Mouse (Mus musculus) heart, postnatal 25 days (tissue): ENCODE results near the gene Rbfox3. TPM values are rescaled to one million over a fixed set of nuclear protein-coding genes. Genes with fewer than 3 reads are reported as not detected.

Source experiments
- DNase-seq: peaks from one replicate; pipeline ENCODE4 v3.0.0; 2022; ENCODE audit warnings: low spot score
- intact Hi-C: fragments of 180-260 bp; cut with DNase I; formaldehyde crosslinking; loops from one replicate; pipeline ENCODE4 v1.15.1; 2025
- total RNA-seq, 2 experiments: library from RNA; stranded (reverse); gene quantifications; 2 replicates each; pipeline ENCODE4 v1.2.3; 2021

Gene Rbfox3
- total RNA-seq, 2 experiments from 2014 or later, result 0.08 TPM

DNA sequence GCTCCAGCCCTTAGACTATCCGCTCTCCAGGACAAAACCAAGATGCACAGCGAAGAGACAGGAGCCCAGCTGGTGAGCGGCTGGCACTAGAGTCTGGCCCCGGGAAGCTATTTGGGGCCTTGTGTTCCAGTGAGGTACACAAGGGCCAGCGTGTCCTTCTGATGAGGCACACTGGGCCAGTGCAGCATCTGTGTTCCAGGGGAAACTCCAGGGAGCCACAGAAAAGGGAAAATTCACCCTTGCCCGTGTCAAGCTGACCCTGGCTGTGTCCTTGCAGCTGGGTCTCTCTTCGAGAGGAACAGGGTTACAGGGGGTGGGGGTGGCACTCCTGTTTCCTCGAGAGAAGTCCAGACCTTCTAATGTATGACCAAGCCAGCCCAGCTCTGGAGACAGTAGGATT lies 25.8 kb downstream of the Rbfox3 start:
- intact Hi-C loops, result no loop called here
- no peak for DNase-seq

DNA sequence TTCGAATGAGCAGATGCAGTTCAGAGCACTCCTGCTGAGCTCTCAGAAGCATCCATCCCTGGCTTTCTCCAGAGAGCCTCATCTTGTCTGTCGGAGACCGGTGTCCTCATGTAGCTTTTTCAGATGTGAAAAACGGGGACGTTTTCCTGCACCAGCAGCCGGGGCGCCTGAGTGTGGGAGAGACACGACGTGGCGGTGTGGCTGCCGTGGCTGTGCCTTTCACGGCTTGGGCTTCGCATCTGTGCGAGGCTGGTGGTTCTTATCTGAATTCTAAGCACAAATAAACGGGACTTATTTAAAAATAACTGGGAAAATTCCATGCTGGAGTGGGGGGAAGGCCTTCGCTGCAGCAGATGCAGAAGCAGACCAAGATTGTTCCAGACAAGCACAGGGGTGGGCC lies 26.3 kb downstream of the Rbfox3 start:
- intact Hi-C loops, result no loop called here
- no peak for DNase-seq

DNA sequence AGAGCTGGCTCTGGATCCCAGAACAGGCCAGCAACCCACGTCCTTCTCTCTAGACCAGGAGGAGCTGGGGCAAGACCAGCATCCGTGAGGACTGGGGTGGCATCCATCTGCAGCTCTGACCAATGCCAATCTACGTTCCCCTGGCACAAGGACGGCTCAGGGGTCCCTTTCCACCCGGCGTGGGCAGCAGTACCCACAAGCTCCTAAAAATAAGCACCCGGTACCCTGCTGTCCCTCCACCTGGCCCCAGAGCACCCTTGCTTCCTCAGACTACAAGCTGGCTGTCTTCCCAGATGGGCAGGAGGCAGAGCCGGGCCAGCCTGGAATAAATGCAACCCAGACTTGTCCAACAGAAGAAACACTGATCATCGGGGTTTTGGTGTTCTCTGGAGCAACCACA lies 28.3 kb downstream of the Rbfox3 start:
- intact Hi-C loops, result no loop called here
- no peak for DNase-seq

DNA sequence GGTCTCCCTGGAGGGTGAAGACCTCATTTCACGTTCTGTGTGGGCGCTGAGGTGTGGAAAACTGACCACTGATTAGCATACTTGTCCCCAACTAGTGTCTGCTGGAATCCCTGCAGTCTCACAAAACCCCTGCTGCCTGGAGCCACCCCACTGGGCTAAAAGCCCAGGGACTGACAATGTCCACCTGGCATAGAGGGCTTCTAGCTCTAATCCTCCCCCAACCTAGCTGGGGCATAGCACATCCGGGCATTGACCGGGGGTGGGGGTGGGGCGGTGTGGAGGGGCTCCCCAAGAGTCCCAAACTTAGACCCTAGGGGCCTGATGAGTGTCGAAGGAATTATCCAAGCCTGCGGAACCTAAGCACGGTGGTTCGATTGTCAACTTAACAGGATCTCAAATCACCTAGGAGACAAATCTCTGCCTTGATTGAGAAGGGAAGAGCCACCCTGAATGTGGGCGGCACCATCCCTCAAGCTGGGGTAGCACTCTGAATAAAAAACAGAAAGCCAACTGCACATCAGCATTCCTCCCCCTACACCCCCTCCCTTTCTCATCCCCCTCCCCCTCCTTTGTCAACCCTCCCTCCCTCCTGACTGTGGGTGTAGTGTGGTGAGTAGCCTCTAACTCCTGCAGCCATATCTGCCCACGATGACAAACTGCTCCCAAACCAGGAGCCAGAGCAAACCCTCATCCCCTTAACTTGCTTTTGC lies 29.5 kb downstream of the Rbfox3 start:
- DNase-seq, result no peak
- intact Hi-C loops, result no loop called here

DNA sequence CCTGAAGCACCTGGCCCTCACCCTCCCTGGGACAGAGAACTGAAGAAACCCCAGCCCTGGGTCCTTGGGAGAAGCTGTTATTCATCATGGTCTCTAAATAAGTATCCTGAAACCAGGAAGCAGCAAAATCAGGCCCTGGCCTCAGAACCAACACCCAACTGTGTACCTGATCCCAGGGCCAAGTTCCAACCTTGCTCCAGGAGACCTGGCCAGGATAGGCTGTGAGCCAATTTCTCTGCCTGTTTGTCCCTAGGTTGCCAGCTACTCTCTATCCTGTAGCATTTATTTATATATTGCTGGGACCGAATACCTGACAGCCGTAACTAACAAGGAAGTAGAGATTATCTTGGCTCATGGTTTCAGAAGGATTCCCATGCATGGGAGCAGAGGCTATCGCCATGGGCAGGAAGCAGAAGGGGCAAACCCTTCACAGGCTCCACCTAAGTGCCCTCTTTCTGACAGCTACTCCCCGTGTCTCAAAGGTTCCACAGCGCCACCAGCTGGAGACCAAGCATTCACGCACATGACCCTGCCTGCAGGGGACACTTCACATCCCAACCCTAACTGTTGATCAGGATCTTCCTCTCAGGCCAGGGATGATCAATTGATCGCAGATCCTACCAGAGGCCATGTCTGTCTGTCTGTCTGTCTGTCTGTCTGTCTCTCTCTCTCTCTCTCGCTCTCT lies 31.8 kb downstream of the Rbfox3 start:
- intact Hi-C loops, result no loop called here
- DNase-seq, result no peak

DNA sequence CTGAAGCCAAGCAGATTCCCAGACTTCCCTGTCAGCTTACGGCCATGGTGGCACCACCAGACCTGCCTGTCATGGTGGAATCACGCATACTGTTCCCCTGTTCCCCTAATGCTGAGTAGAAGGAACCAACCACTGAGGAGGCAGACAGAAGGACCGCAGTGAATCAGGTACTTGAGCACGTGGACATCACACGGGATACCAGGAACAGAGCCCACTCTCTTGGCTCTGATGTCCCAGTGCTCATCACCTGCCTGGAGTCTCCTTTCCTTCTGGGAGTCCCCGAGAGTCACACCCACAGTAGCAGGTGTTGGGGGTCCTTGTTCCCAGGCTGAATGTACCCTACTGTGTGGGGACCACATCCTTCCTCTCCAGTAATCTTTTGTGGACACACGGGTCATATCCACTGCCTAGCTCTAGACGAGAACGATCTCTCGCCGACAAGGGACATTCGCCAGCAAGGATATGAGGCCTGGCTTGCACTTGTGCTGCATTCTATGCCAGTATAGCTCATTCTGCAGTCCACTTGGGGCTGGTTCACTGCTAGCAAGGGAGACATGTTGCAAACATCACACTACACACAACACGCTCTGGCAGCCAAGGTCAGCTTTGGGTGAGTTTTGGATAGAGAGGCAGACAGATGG lies 32.7 kb downstream of the Rbfox3 start:
- intact Hi-C loops, result no loop called here

DNA sequence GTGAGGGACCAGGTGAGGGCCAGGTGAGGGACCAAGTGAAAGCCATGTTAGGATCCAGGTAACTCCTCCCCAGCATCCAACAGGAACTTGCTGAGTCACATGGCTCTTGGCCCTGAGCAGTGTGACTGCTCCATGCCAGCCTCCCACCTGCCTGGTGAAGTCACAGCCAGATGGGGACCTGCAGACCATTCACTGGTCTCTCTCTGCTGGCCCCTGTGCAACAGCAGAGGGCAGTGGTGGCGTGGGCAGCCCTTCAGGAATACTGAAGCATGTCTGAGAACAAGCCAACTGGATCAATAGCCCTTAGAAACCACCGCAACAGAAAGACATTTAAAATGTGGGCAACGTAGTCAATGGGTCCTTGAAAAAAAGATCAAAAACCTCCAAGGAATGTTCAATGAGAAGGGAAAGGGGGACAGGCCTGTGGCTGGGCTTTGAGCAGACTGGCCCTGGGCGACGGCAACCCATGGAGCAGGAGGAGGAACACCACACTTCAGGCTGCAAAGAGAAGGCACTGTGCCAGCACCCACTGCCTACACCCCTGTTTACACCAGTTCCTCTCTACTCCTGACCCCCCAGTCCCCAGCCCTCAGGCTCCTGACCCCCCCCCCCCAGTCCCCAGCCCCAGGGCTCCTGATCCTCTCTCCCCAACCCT lies 36.0 kb downstream of the Rbfox3 start:
- DNase-seq, result no peak
- intact Hi-C loops, result no loop called here

More for the DNA sequence above, 32.7 kb downstream of the Rbfox3 start:
- no peak for DNase-seq

DNA sequence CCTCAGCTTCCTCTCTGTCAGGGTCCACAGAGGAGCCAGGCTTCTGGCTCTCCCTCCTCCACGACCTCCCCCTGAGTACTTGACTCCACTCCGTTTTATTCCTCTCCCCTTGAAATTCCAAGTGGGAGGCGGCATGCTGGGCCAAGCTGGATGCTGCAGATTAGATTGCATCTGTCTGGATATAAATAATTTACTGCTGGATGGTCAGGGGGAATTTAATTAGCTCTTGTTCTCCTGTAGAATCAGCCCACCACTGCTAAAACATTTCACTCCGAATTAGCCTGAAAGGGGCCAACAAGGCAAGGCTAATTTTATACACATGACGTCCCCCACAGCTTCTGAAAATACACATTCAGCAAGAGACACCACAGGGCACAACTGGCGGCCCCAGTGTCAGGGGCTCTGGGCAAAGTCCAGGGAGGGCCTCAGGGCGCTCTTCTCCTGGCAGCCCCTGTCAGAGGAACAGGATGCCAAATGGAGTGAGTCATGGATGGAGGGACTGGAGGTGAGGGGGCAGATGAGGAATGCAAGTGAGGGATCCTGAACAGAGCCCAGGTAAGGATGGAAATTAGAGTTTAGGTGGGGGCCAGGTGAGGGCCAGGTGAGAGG lies 36.8 kb downstream of the Rbfox3 start:
- intact Hi-C loops, result no loop called here
- DNase-seq, result no peak

DNA sequence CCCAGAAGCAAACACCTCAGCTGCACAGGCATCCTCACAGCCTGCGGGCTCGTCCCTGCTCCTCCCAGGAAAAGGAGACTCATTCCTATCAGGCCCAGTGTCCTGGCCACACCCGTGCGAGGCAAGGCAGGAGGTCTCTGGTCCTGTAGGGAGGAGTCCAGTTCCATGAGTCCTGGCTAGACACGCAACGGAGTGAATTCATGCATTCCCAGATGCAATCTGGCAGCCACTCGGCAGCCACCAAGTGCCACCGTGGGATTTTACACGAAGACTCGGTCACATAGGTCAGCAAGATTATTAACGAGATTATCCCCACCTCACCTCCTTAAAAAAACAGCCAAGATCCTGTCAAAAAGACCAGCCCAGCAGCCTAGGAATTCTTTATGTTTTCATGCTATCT lies 37.4 kb downstream of the Rbfox3 start:
- no peak for DNase-seq
- intact Hi-C loops, result no loop called here

DNA sequence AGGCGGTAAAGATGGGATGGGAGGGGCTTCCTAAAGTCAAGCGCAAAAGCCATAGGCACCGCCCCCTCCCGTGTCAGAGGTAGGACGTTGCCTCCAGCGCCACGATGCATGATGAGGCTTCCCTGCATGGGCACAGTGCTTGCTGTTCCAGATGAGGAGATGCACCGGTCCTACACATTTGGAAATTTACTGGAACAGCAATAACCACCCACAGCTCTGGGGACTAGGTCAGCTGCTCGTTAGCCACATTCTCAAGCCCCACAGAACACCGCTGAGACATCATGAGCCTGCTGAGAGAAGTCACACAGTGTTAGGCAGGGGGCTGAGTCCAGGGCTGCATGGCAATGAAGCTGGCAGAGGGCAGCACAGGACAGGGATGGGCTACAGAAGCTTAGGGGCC lies 39.9 kb downstream of the Rbfox3 start:
- intact Hi-C loops, result no loop called here

DNA sequence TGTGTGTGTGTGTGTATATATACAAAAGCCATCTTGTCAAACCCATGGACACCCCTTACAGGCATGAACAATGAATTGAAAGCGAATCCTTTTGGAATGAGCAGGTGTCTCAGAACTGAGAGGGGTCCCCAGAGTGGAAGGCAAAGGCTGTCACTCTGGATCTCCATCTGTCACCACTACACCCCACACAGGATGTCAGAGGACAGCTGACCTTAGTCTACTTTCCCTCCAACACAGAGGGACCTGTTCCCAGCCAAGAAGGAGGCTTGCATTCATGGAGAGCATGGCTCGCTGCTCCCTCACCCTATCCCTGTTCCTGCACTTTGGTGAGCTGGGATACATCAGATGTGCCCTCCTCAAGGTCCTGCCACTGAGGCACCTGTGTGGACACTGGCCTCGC lies 48.0 kb downstream of the Rbfox3 start:
- intact Hi-C loops, result no loop called here

More for the DNA sequence above, 39.9 kb downstream of the Rbfox3 start:
- DNase-seq, result no peak

DNA sequence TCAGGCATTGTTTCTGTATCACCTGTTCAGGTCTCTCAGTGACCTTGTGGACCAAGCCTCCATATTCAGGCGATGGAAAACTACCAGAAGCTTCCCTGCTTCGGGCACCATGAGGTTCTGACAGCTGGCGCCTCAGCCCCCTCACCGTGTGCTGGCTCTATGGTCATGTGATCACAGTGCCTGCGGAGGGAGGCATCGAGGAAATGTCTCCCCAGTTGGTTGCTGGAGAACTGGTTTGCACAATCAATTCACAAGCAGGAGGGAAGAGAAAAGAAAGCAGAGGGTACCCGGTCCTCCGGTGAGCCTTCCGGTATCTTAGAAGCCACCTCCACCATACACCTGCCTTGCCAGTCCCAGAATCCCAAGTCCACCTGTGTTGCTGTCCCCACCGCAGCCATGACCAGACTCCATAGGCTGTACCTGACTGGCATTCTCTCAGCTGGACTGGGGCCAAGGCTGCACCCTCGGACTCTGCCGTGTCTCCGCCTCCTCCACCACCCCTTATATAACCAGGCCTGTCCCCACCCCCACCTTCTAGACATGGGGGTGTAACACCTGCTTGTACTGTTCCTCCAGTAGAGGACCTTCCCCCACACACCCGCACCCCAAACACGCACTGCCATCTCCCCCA lies 49.5 kb downstream of the Rbfox3 start:
- intact Hi-C loops, result no loop called here

More for the DNA sequence above, 48.0 kb downstream of the Rbfox3 start:
- DNase-seq, result no peak

DNA sequence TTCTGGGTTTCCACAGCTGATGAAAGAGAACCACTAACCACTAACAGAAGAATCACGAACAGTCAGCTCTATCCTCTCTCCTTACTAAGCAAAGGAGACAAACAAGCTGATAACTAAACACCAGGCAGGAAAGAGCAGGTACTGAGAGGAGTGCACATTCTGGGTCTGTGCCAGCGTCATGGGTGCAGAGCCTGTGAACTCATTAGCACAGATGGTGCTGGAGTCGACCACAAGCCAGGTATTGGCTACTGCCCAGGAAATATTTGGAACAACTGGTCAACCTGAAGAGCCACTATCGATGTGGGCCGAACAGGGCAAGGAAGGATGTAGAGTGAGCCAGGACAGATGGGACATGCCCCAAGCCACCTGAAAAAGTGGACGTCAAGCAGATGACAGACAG lies 50.2 kb downstream of the Rbfox3 start:
- no peak for DNase-seq
- intact Hi-C loops, result no loop called here

More for the DNA sequence above, 49.5 kb downstream of the Rbfox3 start:
- DNase-seq, result no peak

DNA sequence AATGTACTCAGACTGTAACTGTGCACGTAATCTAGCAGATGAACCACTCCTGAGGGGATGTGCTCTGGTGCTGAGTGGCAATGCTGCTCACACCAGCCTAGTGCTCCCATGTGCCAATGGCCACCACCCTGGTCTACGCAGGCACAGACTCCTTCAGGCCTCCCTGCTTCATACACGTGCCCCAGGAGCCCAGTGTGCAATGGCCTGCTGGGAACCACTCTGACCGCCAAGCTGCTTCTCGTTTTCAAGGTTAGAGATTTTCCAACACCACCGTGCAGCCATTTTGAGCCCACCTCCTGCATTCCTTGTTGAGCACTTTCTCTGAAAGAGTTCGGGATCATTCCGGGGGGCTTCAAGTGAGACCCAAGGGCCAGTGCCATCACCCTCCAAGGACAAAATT lies 50.6 kb downstream of the Rbfox3 start:
- intact Hi-C loops, result no loop called here

DNA sequence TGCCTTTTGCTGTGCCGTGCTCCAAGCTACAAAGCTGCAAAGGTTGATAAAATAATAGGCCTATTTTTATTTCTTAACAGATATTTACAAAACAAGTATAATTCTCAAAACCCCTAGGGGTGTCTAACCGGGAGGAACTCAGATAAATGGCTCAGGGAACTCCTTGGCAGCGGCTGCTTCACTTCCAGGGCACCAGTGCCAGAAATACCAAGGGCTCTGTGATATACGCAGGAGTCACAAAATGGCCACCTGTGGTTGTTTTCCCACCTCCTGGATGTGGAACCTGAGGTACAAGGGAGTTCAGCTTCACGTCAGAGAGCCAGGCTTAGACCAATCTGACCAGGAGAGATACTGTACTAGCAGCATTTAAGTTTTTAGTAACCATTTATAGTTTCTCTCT lies 51.6 kb downstream of the Rbfox3 start:
- intact Hi-C loops, result no loop called here
- no peak for DNase-seq

More for the DNA sequence above, 50.6 kb downstream of the Rbfox3 start:
- DNase-seq, result no peak

DNA sequence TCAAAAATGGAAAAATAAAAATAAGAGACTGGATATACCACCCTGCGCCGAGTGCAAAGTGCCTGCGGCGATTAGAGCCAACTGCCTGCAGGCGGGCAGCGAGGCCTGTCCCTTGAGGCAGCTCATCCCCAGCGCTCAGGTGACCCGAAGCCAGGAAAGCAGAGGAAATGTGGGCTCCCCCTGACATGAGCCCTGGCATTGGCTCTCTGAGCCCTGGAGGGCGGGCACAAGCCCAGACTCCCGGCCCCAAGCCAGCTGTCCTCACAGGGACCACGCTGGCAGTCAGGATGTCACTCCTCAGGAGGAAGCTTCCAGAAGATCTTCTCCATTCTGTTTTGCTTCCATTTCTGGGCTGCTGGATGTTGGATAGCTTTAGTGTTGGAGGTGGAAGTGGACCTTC lies 53.1 kb downstream of the Rbfox3 start:
- DNase-seq, result no peak
- intact Hi-C loops, result no loop called here

DNA sequence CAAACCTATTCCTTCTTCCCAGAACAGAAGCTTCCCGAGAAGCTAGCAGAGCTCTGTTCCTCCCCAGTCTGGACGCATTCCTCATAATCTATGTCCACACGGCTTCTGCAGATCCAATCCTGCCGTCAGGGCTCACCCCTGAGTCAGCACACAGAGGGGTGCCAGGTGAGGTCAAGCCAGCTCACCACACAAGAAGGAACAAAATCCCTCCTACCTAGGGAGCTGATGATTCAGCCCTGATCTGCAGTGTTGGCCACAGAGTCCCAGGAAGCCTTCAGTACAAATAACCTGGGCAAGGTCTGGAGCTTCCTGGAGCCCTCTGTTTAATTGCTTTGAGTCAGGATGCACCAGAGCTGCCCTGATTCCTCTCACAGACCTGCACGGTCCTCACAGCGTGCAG lies 60.0 kb downstream of the Rbfox3 start:
- intact Hi-C loops, result no loop called here
- no peak for DNase-seq

DNA sequence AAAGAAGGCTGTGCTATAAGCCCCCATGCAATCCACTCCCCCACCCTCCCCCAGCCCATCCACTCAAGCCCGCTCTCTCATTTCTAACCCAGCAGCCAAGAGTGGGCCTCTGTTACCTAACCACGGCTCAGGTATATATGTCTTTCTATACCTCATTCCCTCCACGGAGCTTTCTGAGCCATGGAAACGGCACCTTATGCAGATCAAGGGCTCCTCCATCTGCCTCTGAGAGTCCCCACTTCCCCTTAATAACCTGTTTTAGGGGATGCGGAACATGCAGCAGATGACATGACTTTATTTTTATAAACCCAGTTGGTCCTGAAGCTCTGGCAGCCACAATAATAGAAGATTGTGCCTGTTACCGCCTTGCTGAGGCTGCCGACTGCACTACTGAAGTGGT lies 63.4 kb downstream of the Rbfox3 start:
- no peak for DNase-seq
- intact Hi-C loops, result no loop called here

DNA sequence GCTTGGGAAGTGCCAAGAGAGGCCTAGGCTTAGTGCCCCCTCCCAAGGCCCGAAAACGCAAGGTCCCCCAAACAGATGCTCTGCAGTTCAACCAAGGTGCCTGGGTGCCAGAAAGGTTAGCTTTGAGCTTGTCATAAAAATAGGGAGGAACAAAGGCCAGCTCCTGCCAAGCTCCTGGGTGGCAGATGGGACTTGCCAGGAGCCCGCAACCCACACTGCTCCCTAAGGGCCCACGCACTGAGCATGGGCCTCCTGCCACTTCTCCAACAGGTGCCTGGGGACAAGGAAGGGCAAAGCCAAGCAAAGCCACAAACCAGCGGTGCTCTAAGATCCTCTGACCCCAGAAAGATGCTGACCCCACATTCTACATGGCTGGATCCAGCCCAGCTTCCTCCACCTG lies 70.4 kb downstream of the Rbfox3 start:
- intact Hi-C loops, result no loop called here
- DNase-seq, result no peak

DNA sequence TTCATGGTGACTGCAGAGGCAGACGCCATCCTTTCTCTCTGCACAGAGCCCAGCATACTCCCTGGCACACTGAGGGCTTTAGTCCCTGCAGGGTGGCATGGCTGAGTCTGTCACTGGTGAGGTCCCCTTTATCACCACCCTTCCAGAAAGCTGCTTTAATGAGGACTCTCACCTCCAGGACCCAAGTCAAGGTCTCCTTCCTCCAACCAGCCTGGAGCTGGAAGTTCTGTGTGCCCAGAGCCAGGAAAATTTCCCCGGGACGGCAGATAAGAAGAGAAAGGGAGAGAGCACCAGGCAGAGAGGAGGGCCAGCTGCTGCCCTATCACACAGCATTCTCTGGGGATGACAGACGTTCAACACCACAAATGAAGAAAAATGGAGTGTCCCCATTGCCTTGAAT lies 73.2 kb downstream of the Rbfox3 start:
- intact Hi-C loops, result no loop called here
- DNase-seq, result no peak
